Mouse (Mus musculus) small intestine, adult 2 months (tissue): ENCODE data around the gene Megf11. TPM values are rescaled to one million over a fixed set of nuclear protein-coding genes. Genes with fewer than 3 reads are reported as not detected.

Experiments
- H3K27ac ChIP-seq: fragments of 200-500 bp; 2 replicates; pipeline ENCODE4 v1.5.1; 2012; ENCODE audit warnings: low read depth, low read length, control low read depth, inconsistent platforms; ENCODE audit not compliant: insufficient read depth
- H3K27me3 ChIP-seq: fragments of 200-500 bp; 2 replicates; pipeline ENCODE4 v1.6.1; 2012; ENCODE audit warnings: mild to moderate bottlenecking, moderate library complexity, low read length, inconsistent platforms; ENCODE audit not compliant: control insufficient read depth, insufficient read depth
- H3K36me3 ChIP-seq: fragments of 200-500 bp; 2 replicates; pipeline ENCODE4 v1.6.1; 2012; ENCODE audit warnings: mild to moderate bottlenecking, low read length, control low read depth, inconsistent platforms; ENCODE audit not compliant: control insufficient read depth, insufficient read depth
- H3K4me1 ChIP-seq: fragments of 200-500 bp; 2 replicates; pipeline ENCODE4 v1.6.1; 2012; ENCODE audit warnings: low read length, inconsistent platforms, mixed read lengths; ENCODE audit not compliant: control insufficient read depth, insufficient read depth, insufficient read length
- H3K4me3 ChIP-seq: fragments of 200-500 bp; 2 replicates; pipeline ENCODE4 v1.5.1; 2012; ENCODE audit warnings: low read depth, mild to moderate bottlenecking, control low read depth, inconsistent platforms, low read length, moderate library complexity
- CTCF ChIP-seq: fragments of 200-500 bp; IDR thresholded peaks from 2 replicates; pipeline ENCODE4 v1.5.1; 2012; ENCODE audit warnings: low read depth, mild to moderate bottlenecking, control low read depth, inconsistent platforms, low read length, moderate library complexity, mixed read lengths; ENCODE audit not compliant: insufficient replicate concordance, insufficient read length; ENCODE audit errors: extremely low read depth
- POLR2A ChIP-seq: fragments of 200-500 bp; IDR thresholded peaks from 2 replicates; pipeline ENCODE4 v1.6.1; 2012; ENCODE audit warnings: low read depth, mild to moderate bottlenecking, control low read depth, inconsistent platforms, low read length, moderate library complexity
- WGBS: fragments of 180-500 bp; shearing (Covaris S2); methylation state at CpG from one replicate; pipeline ENCODE4 v1.1.7; 2018; 5-methylcytosine and 5-hydroxymethylcytosine counted together
- polyA plus RNA-seq: library from polyadenylated mRNA; depleted of rRNA; stranded (reverse); fragments of >200 nt; gene quantifications from 2 replicates; pipeline ENCODE4 v1.2.3, GENCODE M21; 2012

The Megf11 gene
- polyA plus RNA-seq, 1 experiment, result 0.10 TPM

GRCm38 (mm10) chr9:64551307-64551706, 165.9 kb downstream of the Megf11 start:
- 29% methylated on average over 1 of the region's 1 CpGs for WGBS
- Histone ChIP-seq H3K4me1 (no peaks in the 10 kb centered on the region), H3K36me3 (no peaks in the 10 kb centered on the region), H3K27ac (no peak overlapping the region), H3K4me3 (no peak overlapping the region), H3K27me3 (no peaks in the 10 kb centered on the region; the same call in 1 of the 2 replicates)
- TF ChIP-seq CTCF, result no peak
- no peak for TF ChIP-seq POLR2A

DNA sequence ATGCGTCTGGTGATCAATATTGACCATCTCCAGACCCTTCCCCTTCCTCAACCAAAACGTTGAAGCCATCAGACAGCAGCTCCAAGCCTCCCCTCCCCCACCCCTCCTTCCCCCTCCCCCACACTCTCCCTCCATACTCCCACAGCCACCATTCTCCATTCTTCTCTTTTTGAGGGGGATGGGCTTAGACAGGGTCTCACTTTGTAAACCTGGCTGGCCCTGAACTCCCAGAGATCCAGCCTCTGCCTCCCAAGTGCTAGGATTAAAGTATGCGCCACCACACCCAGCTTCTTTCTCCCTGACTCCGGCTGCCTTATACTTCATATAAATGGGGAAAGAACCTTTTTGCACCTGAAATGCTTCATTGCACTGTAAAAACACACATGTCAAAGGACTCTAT, 166.6 kb downstream of the Megf11 start:
- H3K27me3 ChIP-seq, result no peaks in the 10 kb centered on the region; the same call in 1 of the 2 replicates
- no peak overlapping the region for H3K27ac ChIP-seq
- H3K36me3 ChIP-seq, result no peaks in the 10 kb centered on the region
- H3K4me1 ChIP-seq, result no peaks in the 10 kb centered on the region
- TF ChIP-seq CTCF, result no peak
- no peak for TF ChIP-seq POLR2A
- WGBS, result 61% methylated on average over 4 of the region's 4 CpGs
- no peak overlapping the region for H3K4me3 ChIP-seq

GRCm38 (mm10) chr9:64553441-64553840, 168.0 kb downstream of the Megf11 start:
- TF ChIP-seq POLR2A (no peak), CTCF (no peak)
- H3K27me3 ChIP-seq, result no peaks in the 10 kb centered on the region; the same call in 1 of the 2 replicates
- H3K4me1 ChIP-seq, result no peaks in the 10 kb centered on the region
- WGBS, result 80% methylated on average over 4 of the region's 4 CpGs
- H3K27ac ChIP-seq, result no peak overlapping the region
- H3K36me3 ChIP-seq, result no peaks in the 10 kb centered on the region
- no peak overlapping the region for H3K4me3 ChIP-seq

GRCm38 (mm10) chr9:64555620-64556019, 170.2 kb downstream of the Megf11 start:
- Histone ChIP-seq H3K36me3 (no peaks in the 10 kb centered on the region), H3K27me3 (no peaks in the 10 kb centered on the region; the same call in 1 of the 2 replicates), H3K4me1 (no peaks in the 10 kb centered on the region), H3K4me3 (no peak overlapping the region), H3K27ac (no peak overlapping the region)
- WGBS, result 68% methylated on average over 7 of the region's 7 CpGs
- TF ChIP-seq CTCF, result no peak
- no peak for TF ChIP-seq POLR2A

DNA sequence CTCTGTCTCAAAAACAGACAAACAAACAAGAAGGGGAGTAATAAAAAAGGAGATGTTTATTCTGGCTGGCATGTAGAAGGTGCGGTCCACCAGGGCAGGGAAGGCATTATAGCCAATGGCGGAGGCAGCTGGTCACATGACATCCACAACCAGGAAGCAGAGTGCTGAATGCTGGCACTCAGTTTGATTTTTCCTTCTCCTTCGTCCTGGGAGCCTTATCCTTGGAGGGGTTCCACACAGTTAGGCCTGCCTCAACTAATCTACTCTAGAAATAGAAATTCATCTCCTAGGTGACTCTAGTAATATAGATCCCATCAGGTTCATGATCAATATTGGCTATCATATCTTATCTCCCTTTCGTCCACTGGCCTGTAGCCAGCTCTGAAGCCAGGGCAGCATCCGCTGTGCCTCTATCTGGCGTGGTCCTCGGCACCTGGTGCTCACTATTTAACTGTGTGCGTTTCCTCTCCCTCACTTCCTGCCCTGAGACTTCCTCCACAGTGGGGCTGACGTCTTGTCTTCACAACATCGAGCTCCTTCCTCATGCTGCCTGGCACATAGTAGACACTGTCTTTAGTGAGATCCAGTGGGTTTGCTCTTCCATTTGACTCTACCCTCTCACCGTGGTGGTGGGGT, 171.8 kb downstream of the Megf11 start:
- H3K27ac ChIP-seq, result no peak overlapping the region

GRCm38 (mm10) chr9:64557846-64558530, 172.6 kb downstream of the Megf11 start:
- TF ChIP-seq POLR2A (no peak), CTCF (no peak)
- no peaks in the 10 kb centered on the region for H3K4me1 ChIP-seq
- 91% methylated on average over 7 of the region's 7 CpGs for WGBS

More for the DNA sequence above, 171.8 kb downstream of the Megf11 start:
- no peaks in the 10 kb centered on the region for H3K36me3 ChIP-seq
- H3K4me1 ChIP-seq, result no peaks in the 10 kb centered on the region
- no peak for TF ChIP-seq POLR2A
- TF ChIP-seq CTCF, result no peak
- no peaks in the 10 kb centered on the region; the same call in 1 of the 2 replicates for H3K27me3 ChIP-seq
- WGBS, result 32% methylated on average over 11 of the region's 11 CpGs
- H3K4me3 ChIP-seq, result no peak overlapping the region

DNA sequence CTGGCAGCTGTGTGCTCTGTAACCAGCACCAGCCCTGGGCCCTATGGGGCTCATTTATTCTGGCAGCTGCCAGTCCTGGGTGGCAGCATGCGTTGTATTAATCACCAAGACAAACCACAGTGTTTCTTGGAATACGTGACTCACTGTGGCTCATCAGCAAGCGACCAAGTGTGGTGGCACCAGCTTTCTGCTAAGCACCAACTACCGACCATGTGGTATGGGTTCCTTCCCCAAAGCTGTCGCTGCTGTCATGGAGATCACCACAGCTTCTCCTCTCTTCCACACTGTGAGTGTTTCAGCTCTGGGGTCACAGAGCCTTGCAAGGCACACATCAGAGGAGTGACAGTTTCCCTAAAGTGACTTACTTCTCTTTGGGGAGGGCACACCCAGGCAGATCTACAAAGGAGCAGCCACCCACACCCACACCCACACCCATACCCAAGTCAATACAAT, 178.9 kb downstream of the Megf11 start:
- H3K36me3 ChIP-seq, result no peaks in the 10 kb centered on the region
- no peaks in the 10 kb centered on the region for H3K27me3 ChIP-seq
- H3K4me1 ChIP-seq, result no peaks in the 10 kb centered on the region
- 75% methylated on average over 5 of the region's 5 CpGs for WGBS
- TF ChIP-seq CTCF, result no peak
- H3K27ac ChIP-seq, result no peak overlapping the region
- H3K4me3 ChIP-seq, result no peak overlapping the region

More at GRCm38 (mm10) chr9:64557846-64558530, 172.6 kb downstream of the Megf11 start:
- Histone ChIP-seq H3K4me3 (no peak overlapping the region), H3K36me3 (no peaks in the 10 kb centered on the region), H3K27ac (no peak overlapping the region), H3K27me3 (no peaks in the 10 kb centered on the region; the same call in 1 of the 2 replicates)
